ENCODE assay signal across 18 mouse cellular contexts in the genomic region with DNA sequence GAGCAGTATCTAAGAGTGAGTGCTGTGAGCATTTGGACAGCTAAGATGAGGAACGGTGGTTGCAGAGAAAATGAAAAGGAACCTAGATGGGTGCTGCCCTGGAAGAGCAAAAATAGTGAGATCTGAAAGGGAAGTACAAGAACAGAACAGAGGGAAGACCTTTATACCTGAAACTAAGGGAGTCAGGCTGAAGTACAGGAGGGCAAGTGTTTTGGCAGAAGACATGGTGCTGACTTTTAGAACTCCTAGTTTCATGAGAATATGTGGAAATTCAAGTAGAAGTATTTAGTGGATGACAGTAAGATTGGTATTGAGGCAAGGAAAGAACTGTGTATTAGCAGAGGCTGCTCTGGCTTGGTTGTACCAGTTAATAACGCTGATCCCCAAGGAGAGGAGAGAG. TPM values are rescaled to one million over a fixed set of nuclear protein-coding genes. Genes with fewer than 3 reads are reported as not detected.
DNase-seq lines count a peak whose midpoint lies in the region; ATAC-seq and TF ChIP-seq lines count a peak whose summit lies in the region.
"Had no signal": no experiment of that assay in that cellular context is flagged by ENCODE, and none has a peak within 500 bp of the region (broad histone marks: within the 10 kb centered on the region; RNA-seq: fewer than 3 reads in every experiment).

No protein-coding gene starts in this region.

- H3K79me2 ChIP-seq in macrophage (ENCODE audit: inconsistent target): peaks cover 9% of the 10 kb centered on the region; the same call in 1 of the 2 replicates

- peaks cover 92% of the 10 kb centered on the region for H3K36me3 ChIP-seq in kidney, embryonic 14.5 days (ENCODE audit: control insufficient read depth, insufficient read depth, low read length)
- peaks cover 39% of the 10 kb centered on the region for H3K36me3 ChIP-seq in macrophage (ENCODE audit: inconsistent target)

- H3K27me3 ChIP-seq in kidney, embryonic 14.5 days (ENCODE audit: control insufficient read depth, insufficient read depth, low read length): no peaks in the 10 kb centered on the region
- H3K27me3 ChIP-seq: embryonic facial prominence, embryonic 12.5 days; forebrain, embryonic 13.5 days; forebrain, embryonic 15.5 days had no signal

- no peak for TF ChIP-seq CTCF in bone marrow macrophage, adult 2 months (IDR thresholded peaks at IDR 0.05; ENCODE audit: low read depth, low read length)

- TF ChIP-seq POLR2A in bone marrow macrophage, adult 2 months (IDR thresholded peaks at IDR 0.05; ENCODE audit: borderline replicate concordance, low read depth, low read length): no peak

- H3K9ac ChIP-seq in kidney, embryonic 14.5 days (ENCODE audit: low read depth, low read length): no peak overlapping the region
- H3K9ac ChIP-seq: embryonic facial prominence, embryonic 12.5 days; forebrain, embryonic 13.5 days; forebrain, embryonic 15.5 days; forebrain, postnatal 0 days had no signal

- H3K9me3 ChIP-seq in kidney, embryonic 14.5 days (ENCODE audit: control insufficient read depth, low read length): no peaks in the 10 kb centered on the region
- H3K9me3 ChIP-seq: embryonic facial prominence, embryonic 10.5 days; embryonic facial prominence, embryonic 12.5 days; forebrain, embryonic 13.5 days; forebrain, embryonic 15.5 days had no signal

- no peak overlapping the region for H3K4me2 ChIP-seq in kidney, embryonic 14.5 days (replicated peaks; ENCODE audit: low read depth, low read length)
- H3K4me2 ChIP-seq: embryonic facial prominence, embryonic 12.5 days; forebrain, embryonic 13.5 days; forebrain, embryonic 15.5 days had no signal

- no peaks in the 10 kb centered on the region for H3K4me1 ChIP-seq in kidney, embryonic 14.5 days (ENCODE audit: control insufficient read depth, insufficient read depth, low read length)
- peaks cover 7% of the 10 kb centered on the region for H3K4me1 ChIP-seq in bone marrow macrophage, adult 2 months (ENCODE audit: control insufficient read depth, insufficient read depth, low read length)
- H3K4me1 ChIP-seq: embryonic facial prominence, embryonic 10.5 days; embryonic facial prominence, embryonic 12.5 days; forebrain, embryonic 13.5 days; forebrain, embryonic 15.5 days had no signal

- no peak overlapping the region for H3K4me3 ChIP-seq in kidney, embryonic 14.5 days (ENCODE audit: low read length)
- no peak overlapping the region for H3K4me3 ChIP-seq in bone marrow macrophage, adult 2 months (ENCODE audit: insufficient read depth, low read length)
- no peak overlapping the region for H3K4me3 ChIP-seq in macrophage (ENCODE audit: inconsistent target)
- H3K4me3 ChIP-seq: embryonic facial prominence, embryonic 10.5 days; embryonic facial prominence, embryonic 12.5 days; forebrain, embryonic 13.5 days; forebrain, embryonic 15.5 days had no signal

- no peak for ATAC-seq in kidney, embryonic 14.5 days (ENCODE audit: low FRiP score, low TSS enrichment)
- ATAC-seq: forebrain, embryonic 13.5 days; forebrain, embryonic 15.5 days; forebrain, postnatal 0 days had no signal

- peak; percentile 54 for DNase-seq in kidney, adult 9 months
- no peak for DNase-seq in yolk sac, embryonic 10.5 days (ENCODE audit: low spot score)
- DNase-seq: adrenal gland, adult 2 months; adrenal gland, postnatal 10 days; adrenal gland, postnatal 25 days; cerebellum, adult 11-12 months; cerebellum, adult 2 months; cerebellum, adult 9-10 months; cerebellum, postnatal 10 days; cerebellum, postnatal 25 days; forebrain, postnatal 0 days had no signal

- no peak overlapping the region for H3K27ac ChIP-seq in kidney, embryonic 14.5 days (ENCODE audit: low read depth, low read length)
- H3K27ac ChIP-seq in bone marrow macrophage, adult 2 months (ENCODE audit: insufficient read depth, low read depth, low read length): peak overlapping the region; percentile 18
- H3K27ac ChIP-seq in macrophage: peak overlapping the region; percentile 28
- H3K27ac ChIP-seq: embryonic facial prominence, embryonic 10.5 days; embryonic facial prominence, embryonic 12.5 days; forebrain, embryonic 13.5 days; forebrain, embryonic 15.5 days had no signal

- WGBS in kidney, embryonic 14.5 days: 95% methylated on average over 2 of the region's 2 CpGs
- 93% methylated on average over 2 of the region's 2 CpGs for WGBS in macrophage (ENCODE audit: missing documents)

RNA-seq across cellular contexts. Expression of gene Tnks2, which starts 19.8 kb away (rescaled TPM):
- polyA plus RNA-seq in kidney, embryonic 14.5 days (2014; fragmentation: Nextera tagmentation; extraction: Ambion mirVana): 55.7 and 93.9 TPM in 2 replicates
- polyA plus RNA-seq in bone marrow macrophage, adult 2 months (2012; ENCODE audit: insufficient read depth, insufficient read length, missing spikeins): 38.4 and 46.8 TPM in 2 replicates
- total RNA-seq in macrophage (2018; cell fraction: chromatin; rRNA removed): 100 to 1,000 TPM in 25 of 26 experiments, 10 to 100 TPM in 1; 94.9 to 212 (median 142) TPM
- 100 to 1,000 TPM in 1 of 26 experiments, 10 to 100 TPM in 25; 60.3 to 107 (median 80.7) TPM for total RNA-seq in macrophage (2018; cell fraction: cytosol; rRNA removed)
- 100 to 1,000 TPM in 12 of 26 experiments, 10 to 100 TPM in 14; 66.0 to 150 (median 98.4) TPM for total RNA-seq in macrophage (2018; cell fraction: nucleus; rRNA removed)
- polyA plus RNA-seq in macrophage (2018): 59.3 to 62.3 TPM (median 62.1 TPM) in 3 replicates
